In genomic region chr11:6275094-6275484, GRCm38 (mm10) we compare ENCODE assay signal across 8 mouse cellular contexts. TPM values are rescaled to one million over a fixed set of nuclear protein-coding genes. Genes with fewer than 3 reads are reported as not detected.
A peak's percentile ranks its signal among the peaks of the same experiment; 100 is the strongest.
DNase-seq lines count a peak whose midpoint lies in the region; ATAC-seq and TF ChIP-seq lines count a peak whose summit lies in the region.

No protein-coding gene starts in this region.

- no peak for TF ChIP-seq POLR2A in heart, adult 2 months (IDR thresholded peaks at IDR 0.05; ENCODE audit: insufficient read depth, low read depth, low read length)
- TF ChIP-seq POLR2A in thymus, adult 2 months (IDR thresholded peaks at IDR 0.05; ENCODE audit: control insufficient read depth, extremely low read depth, insufficient read depth, low read length, poor library complexity), result no peak

- no peak for DNase-seq in heart, adult 2 months
- DNase-seq in heart, postnatal 36 days, result no peak
- no peak for DNase-seq in thymus, adult 2 months
- DNase-seq in thymus, postnatal 4 days, result no peak
- DNase-seq in liver, embryonic 14.5 days (ENCODE audit: low read depth in 3 of 3, low spot score in 3 of 3), result no peak
- no peak for DNase-seq in retina, embryonic 14.5 days (ENCODE audit: low spot score)
- DNase-seq in gastrocnemius, postnatal 14 days, result no peak
- no peak for DNase-seq in right cerebral cortex, postnatal 14 days

- no peak for TF ChIP-seq CTCF in heart, adult 2 months (IDR thresholded peaks at IDR 0.05)
- TF ChIP-seq CTCF in thymus, adult 2 months (IDR thresholded peaks at IDR 0.05; ENCODE audit: borderline replicate concordance, control insufficient read depth, extremely low read depth, insufficient read depth, low read length, poor library complexity), result no peak
- no peak for TF ChIP-seq CTCF in liver, embryonic 14.5 days (IDR thresholded peaks at IDR 0.05; ENCODE audit: low read depth)

- no peaks in the 10 kb centered on the region for H3K9me3 ChIP-seq in liver, embryonic 14.5 days (ENCODE audit: control insufficient read depth, low read length)

- H3K9ac ChIP-seq in heart, adult 2 months (ENCODE audit: low read depth, low read length), result peak overlapping the region; percentile 58
- peak overlapping the region; percentile 92 for H3K9ac ChIP-seq in liver, embryonic 14.5 days (replicated peaks)

- intact Hi-C loops in heart, adult 2 months (cut with DNase I), result loop anchor here (2.0 kb wide), 1 partner anchor 16 kb away; the partner anchor contains the start of gene Ogdh
- intact Hi-C loops in heart, postnatal 36 days (cut with DNase I), result loop anchor here (2.0 kb wide), 1 partner anchor 16 kb away; the partner anchor contains the start of gene Ogdh
- intact Hi-C loops in gastrocnemius, postnatal 14 days (cut with DNase I; ENCODE audit: low total_unique reads), result no loop called here

- H3K4me3 ChIP-seq in heart, adult 2 months, result peak overlapping the region; percentile 75
- peak overlapping the region; percentile 24 for H3K4me3 ChIP-seq in thymus, adult 2 months (ENCODE audit: control insufficient read depth, insufficient read depth, low read length)
- H3K4me3 ChIP-seq in liver, embryonic 14.5 days (ENCODE audit: insufficient read depth in 1 of 2, low read depth in 2 of 2, low read length in 2 of 2), result peak overlapping the region; percentile 73 to 88

- peak overlapping the region; percentile 82 for H3K27ac ChIP-seq in heart, adult 2 months
- H3K27ac ChIP-seq in thymus, adult 2 months (ENCODE audit: control insufficient read depth, insufficient read depth, low read length), result no peak overlapping the region
- peak overlapping the region; percentile 66 for H3K27ac ChIP-seq in liver, embryonic 14.5 days

- peaks cover 9% of the 10 kb centered on the region for H3K4me1 ChIP-seq in heart, adult 2 months (ENCODE audit: control insufficient read depth, insufficient read depth, low read length)
- H3K4me1 ChIP-seq in thymus, adult 2 months (replicated peaks; ENCODE audit: control insufficient read depth, insufficient read depth, low read length), result peaks cover 11% of the 10 kb centered on the region
- H3K4me1 ChIP-seq in liver, embryonic 14.5 days (replicated peaks; ENCODE audit: control insufficient read depth in 2 of 2, insufficient read depth in 2 of 2, low read length in 1 of 2), result peaks cover 4 to 8% of the 10 kb centered on the region in 2 experiments

- no peaks in the 10 kb centered on the region for H3K79me2 ChIP-seq in heart, adult 2 months (replicated peaks; ENCODE audit: control insufficient read depth, insufficient read depth, low read length)

- H3K4me2 ChIP-seq in liver, embryonic 14.5 days (ENCODE audit: low read depth), result peak overlapping the region; percentile 87

- H3K36me3 ChIP-seq in heart, adult 2 months (ENCODE audit: control insufficient read depth, insufficient read depth, low read length), result no peaks in the 10 kb centered on the region; the same call in 1 of the 2 replicates
- H3K36me3 ChIP-seq in thymus, adult 2 months (ENCODE audit: control insufficient read depth, insufficient read depth, low read length), result no peaks in the 10 kb centered on the region
- peaks cover 10% of the 10 kb centered on the region for H3K36me3 ChIP-seq in liver, embryonic 14.5 days (replicated peaks; ENCODE audit: control insufficient read depth, insufficient read depth, low read depth)

- no peak for TF ChIP-seq EP300 in heart, adult 2 months (IDR thresholded peaks at IDR 0.05; ENCODE audit: insufficient read depth, low read depth, low read length)
- no peak for TF ChIP-seq EP300 in liver, embryonic 14.5 days (IDR thresholded peaks at IDR 0.05; ENCODE audit: low read depth)

- 31% methylated on average over 7 of the region's 7 CpGs for WGBS in heart, adult 2 months
- WGBS in thymus, adult 2 months, result 45% methylated on average over 7 of the region's 7 CpGs
- WGBS in liver, embryonic 14.5 days (ENCODE audit: insufficient replicate concordance), result 31% methylated on average over 7 of the region's 7 CpGs

- no peaks in the 10 kb centered on the region for H3K27me3 ChIP-seq in heart, adult 2 months (ENCODE audit: control insufficient read depth, insufficient read depth, low read length)
- no peaks in the 10 kb centered on the region for H3K27me3 ChIP-seq in thymus, adult 2 months (ENCODE audit: control insufficient read depth, insufficient read depth, low read length)
- H3K27me3 ChIP-seq in liver, embryonic 14.5 days (ENCODE audit: control insufficient read depth, insufficient read depth, low read length), result no peaks in the 10 kb centered on the region

- ATAC-seq in liver, embryonic 14.5 days (ENCODE audit: insufficient read depth), result no peak

RNA-seq across cellular contexts. Expression of gene Tmed4, which starts 0.4 kb away (rescaled TPM):
- 10 to 100 TPM; 85.5 to 96.6 TPM for total RNA-seq in heart, adult 2 months (2021)
- polyA plus RNA-seq in heart, adult 2 months (2012; rRNA removed), result 138 and 175 TPM in 2 replicates
- total RNA-seq in heart, postnatal 36 days (2021), result 10 to 100 TPM; 82.9 to 94.8 TPM
- polyA plus RNA-seq in thymus, adult 2 months (2012; rRNA removed), result 102 and 109 TPM in 2 replicates
- polyA plus RNA-seq in liver, embryonic 14.5 days (2012; rRNA removed), result 23.9 and 28.3 TPM in 2 replicates
- 37.4 and 37.5 TPM in 2 replicates for polyA plus RNA-seq in liver, embryonic 14.5 days (2014; fragmentation: Nextera tagmentation; extraction: Ambion mirVana)
- total RNA-seq in gastrocnemius, postnatal 14 days (2021), result 10 to 100 TPM; 56.3 to 62.4 TPM

RNA-seq across cellular contexts. Expression of gene Ddx56, which starts 7.5 kb away (rescaled TPM):
- total RNA-seq in heart, adult 2 months (2021), result 10 to 100 TPM; 19.7 to 22.0 TPM
- 21.1 and 25.2 TPM in 2 replicates for polyA plus RNA-seq in heart, adult 2 months (2012; rRNA removed)
- total RNA-seq in heart, postnatal 36 days (2021), result 10 to 100 TPM; 23.5 to 25.5 TPM
- 43.4 and 45.5 TPM in 2 replicates for polyA plus RNA-seq in thymus, adult 2 months (2012; rRNA removed)
- 25.4 and 28.7 TPM in 2 replicates for polyA plus RNA-seq in liver, embryonic 14.5 days (2012; rRNA removed)
- 45.8 and 53.4 TPM in 2 replicates for polyA plus RNA-seq in liver, embryonic 14.5 days (2014; fragmentation: Nextera tagmentation; extraction: Ambion mirVana)
- 10 to 100 TPM; 26.8 to 31.4 TPM for total RNA-seq in gastrocnemius, postnatal 14 days (2021)

RNA-seq across cellular contexts. Expression of gene Ogdh, which starts 16.3 kb away (rescaled TPM):
- 1,000 to 10,000 TPM; 1,611 to 1,957 TPM for total RNA-seq in heart, adult 2 months (2021)
- 1,204 and 1,461 TPM in 2 replicates for polyA plus RNA-seq in heart, adult 2 months (2012; rRNA removed)
- total RNA-seq in heart, postnatal 36 days (2021), result 1,000 to 10,000 TPM; 1,707 to 1,741 TPM
- polyA plus RNA-seq in thymus, adult 2 months (2012; rRNA removed), result 153 and 168 TPM in 2 replicates
- 38.6 and 41.8 TPM in 2 replicates for polyA plus RNA-seq in liver, embryonic 14.5 days (2012; rRNA removed)
- 60.6 and 72.8 TPM in 2 replicates for polyA plus RNA-seq in liver, embryonic 14.5 days (2014; fragmentation: Nextera tagmentation; extraction: Ambion mirVana)
- 100 to 1,000 TPM; 497 to 603 TPM for total RNA-seq in gastrocnemius, postnatal 14 days (2021)

RNA-seq across cellular contexts. Expression of gene Npc1l1, which starts 45.1 kb away (rescaled TPM):
- total RNA-seq in heart, adult 2 months (2021), result under 1 TPM in 1 of 2 experiments, not detected in 1; 0.08 TPM
- polyA plus RNA-seq in heart, adult 2 months (2012; rRNA removed), result 0.25 and 0.38 TPM in 2 replicates
- total RNA-seq in heart, postnatal 36 days (2021), result under 1 TPM in 1 of 2 experiments, not detected in 1; 0.08 TPM
- polyA plus RNA-seq in thymus, adult 2 months (2012; rRNA removed), result 0.20 and 0.24 TPM in 2 replicates
- 0.11 and 0.13 TPM in 2 replicates for polyA plus RNA-seq in liver, embryonic 14.5 days (2012; rRNA removed)
- polyA plus RNA-seq in liver, embryonic 14.5 days (2014; fragmentation: Nextera tagmentation; extraction: Ambion mirVana), result 0.08 and 0.19 TPM in 2 replicates
- under 1 TPM; 0.06 to 0.13 TPM for total RNA-seq in gastrocnemius, postnatal 14 days (2021)

Comparison
In these comparisons a context has a peak if more than half of its experiments do, and no peak if none do; other contexts are left out.
1. H3K4me3 ChIP-seq: peak in every context shown above with its lines; median percentile 80 in liver, embryonic 14.5 days; 75 in heart, adult 2 months; 24 in thymus, adult 2 months.